ENCODE assay signal across 12 mouse cellular contexts in the genomic region with DNA sequence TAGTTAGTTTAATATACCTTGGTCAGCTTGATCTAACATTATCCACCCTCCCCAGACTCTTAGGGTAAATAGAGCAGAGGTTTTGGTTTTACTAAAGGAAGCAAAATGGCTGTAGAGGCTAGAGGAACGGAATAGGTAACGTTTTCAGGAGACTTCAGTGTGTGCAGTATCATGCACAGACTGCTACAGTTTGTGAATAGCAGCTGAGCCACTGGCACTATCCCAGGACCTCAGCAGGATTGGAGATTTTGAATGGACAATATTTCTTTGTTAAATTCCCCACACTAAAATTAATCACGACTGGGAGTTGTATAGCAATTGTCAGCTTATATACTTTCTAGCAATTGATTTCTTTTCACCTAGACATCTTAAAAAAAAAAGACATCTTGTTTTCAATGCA.
"Had no signal": no experiment of that assay in that cellular context is flagged by ENCODE, and none has a peak within 500 bp of the region (broad histone marks: within the 10 kb centered on the region; RNA-seq: fewer than 3 reads in every experiment).

No protein-coding gene starts in this region.

- H3K4me2 ChIP-seq: limb, embryonic 15.5 days; liver, embryonic 12.5 days; lung, embryonic 15.5 days; midbrain, embryonic 11.5 days had no signal

- DNase-seq: kidney, adult 8-10 months; lung, postnatal 14 days; thymus, adult 18-20 months; thymus, postnatal 14 days had no signal

- H3K4me3 ChIP-seq: limb, embryonic 15.5 days; liver, embryonic 12.5 days; lung, embryonic 15.5 days; megakaryocyte, embryonic 14.5 days had no signal

- H3K9ac ChIP-seq: limb, embryonic 15.5 days; liver, embryonic 12.5 days; lung, embryonic 15.5 days had no signal

- H3K27me3 ChIP-seq: limb, embryonic 15.5 days; liver, embryonic 12.5 days; lung, embryonic 15.5 days; megakaryocyte, embryonic 14.5 days had no signal

- H3K27ac ChIP-seq: limb, embryonic 15.5 days; liver, embryonic 12.5 days; lung, embryonic 15.5 days; macrophage; stomach, postnatal 0 days had no signal

- H3K9me3 ChIP-seq: limb, embryonic 15.5 days; liver, embryonic 12.5 days; lung, embryonic 15.5 days; megakaryocyte, embryonic 14.5 days had no signal

- H3K4me1 ChIP-seq: liver, embryonic 12.5 days; megakaryocyte, embryonic 14.5 days had no signal

- H3K36me3 ChIP-seq: limb, embryonic 15.5 days; liver, embryonic 12.5 days; lung, embryonic 15.5 days had no signal

- ATAC-seq: intestine, embryonic 16.5 days; liver, embryonic 12.5 days had no signal
